ENCODE assay signal across 8 mouse cellular contexts in genomic region chr12:4840010-4840409, GRCm38 (mm10). TPM values are rescaled to one million over a fixed set of nuclear protein-coding genes. Genes with fewer than 3 reads are reported as not detected.
A peak's percentile ranks its signal among the peaks of the same experiment; 100 is the strongest.
DNase-seq lines count a peak whose midpoint lies in the region; ATAC-seq lines count a peak whose summit lies in the region.

No protein-coding gene starts in this region.

- intact Hi-C loops in gastrocnemius, postnatal 14 days (cut with DNase I; ENCODE audit: low total_unique reads) = no loop called here

- H3K9me3 ChIP-seq in heart, embryonic 11.5 days (replicated peaks; ENCODE audit: control insufficient read depth, low read length) = no peaks in the 10 kb centered on the region
- no peaks in the 10 kb centered on the region for H3K9me3 ChIP-seq in hindbrain, embryonic 12.5 days (replicated peaks)

- peaks cover 8% of the 10 kb centered on the region for H3K4me1 ChIP-seq in heart, embryonic 11.5 days (ENCODE audit: control insufficient read depth, insufficient read depth, low read length)
- H3K4me1 ChIP-seq in hindbrain, embryonic 12.5 days = peaks cover 18% of the 10 kb centered on the region

- H3K27ac ChIP-seq in heart, embryonic 11.5 days (ENCODE audit: low read depth, low read length) = no peak overlapping the region
- H3K27ac ChIP-seq in hindbrain, embryonic 12.5 days = no peak overlapping the region

- peak overlapping the region; percentile 80 for H3K4me2 ChIP-seq in heart, embryonic 11.5 days
- peak overlapping the region; percentile 92; the same call in 1 of the 2 replicates for H3K4me2 ChIP-seq in hindbrain, embryonic 12.5 days (replicated peaks)

- no peaks in the 10 kb centered on the region for H3K27me3 ChIP-seq in heart, embryonic 11.5 days (ENCODE audit: control insufficient read depth, insufficient read depth, low read length)
- peaks cover 25% of the 10 kb centered on the region for H3K27me3 ChIP-seq in hindbrain, embryonic 12.5 days

- H3K36me3 ChIP-seq in heart, embryonic 11.5 days (ENCODE audit: control insufficient read depth, insufficient read depth, low read length) = no peaks in the 10 kb centered on the region
- no peaks in the 10 kb centered on the region for H3K36me3 ChIP-seq in hindbrain, embryonic 12.5 days

- DNase-seq in heart, adult 8-10 months (ENCODE audit: low spot score) = no peak
- DNase-seq in B cell, adult 2 months = peak; percentile 34 to 37
- DNase-seq in lung, postnatal 36 days = peak; percentile 33
- no peak for DNase-seq in left cerebral cortex, adult 18-20 months (ENCODE audit: low spot score in 2 of 2)
- no peak for DNase-seq in gastrocnemius, postnatal 14 days
- DNase-seq in thymus, postnatal 0 days (ENCODE audit: low spot score) = no peak

- no peak overlapping the region for H3K9ac ChIP-seq in heart, embryonic 11.5 days (ENCODE audit: low read depth, low read length)
- no peak overlapping the region for H3K9ac ChIP-seq in hindbrain, embryonic 12.5 days

- WGBS in heart, embryonic 11.5 days (ENCODE audit: insufficient replicate concordance) = 52% methylated on average over 6 of the region's 6 CpGs
- WGBS in hindbrain, embryonic 12.5 days = 62% methylated on average over 6 of the region's 6 CpGs

- H3K4me3 ChIP-seq in heart, embryonic 11.5 days (ENCODE audit: low read depth, low read length) = no peak overlapping the region
- H3K4me3 ChIP-seq in hindbrain, embryonic 12.5 days = no peak overlapping the region

- no peak for ATAC-seq in heart, embryonic 11.5 days (replicated peaks; ENCODE audit: insufficient number of reproducible peaks, low FRiP score, low TSS enrichment)
- ATAC-seq in hindbrain, embryonic 12.5 days (ENCODE audit: low FRiP score) = no peak

RNA-seq across cellular contexts. Expression of gene Fkbp1b, which starts 1.4 kb away (rescaled TPM):
- polyA plus RNA-seq in heart, embryonic 11.5 days (2014; fragmentation: Nextera tagmentation; extraction: Ambion mirVana) = 7.9 and 11.5 TPM in 2 replicates
- under 1 TPM; 0.27 to 0.95 (median 0.67) TPM for total RNA-seq in heart, adult 8-10 months (2022)
- polyA plus RNA-seq in hindbrain, embryonic 12.5 days (2016; fragmentation: Nextera tagmentation; extraction: Ambion mirVana) = 13.4 and 18.6 TPM in 2 replicates
- 10 to 100 TPM; 44.3 to 48.2 TPM for total RNA-seq in left cerebral cortex, adult 18-20 months (2021)
- total RNA-seq in gastrocnemius, postnatal 14 days (2021) = 1 to 10 TPM; 1.0 to 1.7 TPM
- polyA plus RNA-seq in thymus, postnatal 0 days (2015; fragmentation: Nextera tagmentation; extraction: Ambion mirVana) = 1.6 and 3.1 TPM in 2 replicates

RNA-seq across cellular contexts. Expression of gene Wdcp, which starts 3.1 kb away (rescaled TPM):
- polyA plus RNA-seq in heart, embryonic 11.5 days (2014; fragmentation: Nextera tagmentation; extraction: Ambion mirVana) = 14.3 and 17.1 TPM in 2 replicates
- total RNA-seq in heart, adult 8-10 months (2022) = 1 to 10 TPM; 7.1 to 9.4 (median 8.0) TPM
- polyA plus RNA-seq in hindbrain, embryonic 12.5 days (2016; fragmentation: Nextera tagmentation; extraction: Ambion mirVana) = 17.1 and 19.8 TPM in 2 replicates
- 10 to 100 TPM; 12.0 to 12.9 TPM for total RNA-seq in left cerebral cortex, adult 18-20 months (2021)
- total RNA-seq in gastrocnemius, postnatal 14 days (2021) = 1 to 10 TPM; 4.6 to 5.0 TPM
- polyA plus RNA-seq in thymus, postnatal 0 days (2015; fragmentation: Nextera tagmentation; extraction: Ambion mirVana) = 22.5 and 23.1 TPM in 2 replicates

RNA-seq across cellular contexts. Expression of gene Sf3b6, which starts 22.7 kb away (rescaled TPM):
- polyA plus RNA-seq in heart, embryonic 11.5 days (2014; fragmentation: Nextera tagmentation; extraction: Ambion mirVana) = 175 and 184 TPM in 2 replicates
- 10 to 100 TPM; 44.3 to 55.8 (median 47.9) TPM for total RNA-seq in heart, adult 8-10 months (2022)
- polyA plus RNA-seq in hindbrain, embryonic 12.5 days (2016; fragmentation: Nextera tagmentation; extraction: Ambion mirVana) = 303 and 327 TPM in 2 replicates
- total RNA-seq in left cerebral cortex, adult 18-20 months (2021) = 10 to 100 TPM; 72.6 to 84.1 TPM
- 10 to 100 TPM; 41.3 to 44.8 TPM for total RNA-seq in gastrocnemius, postnatal 14 days (2021)
- 572 and 588 TPM in 2 replicates for polyA plus RNA-seq in thymus, postnatal 0 days (2015; fragmentation: Nextera tagmentation; extraction: Ambion mirVana)

RNA-seq across cellular contexts. Expression of gene Mfsd2b, which starts 34.1 kb away (rescaled TPM):
- polyA plus RNA-seq in heart, embryonic 11.5 days (2014; fragmentation: Nextera tagmentation; extraction: Ambion mirVana) = 12.7 and 14.8 TPM in 2 replicates
- total RNA-seq in heart, adult 8-10 months (2022) = 1 to 10 TPM in 1 of 4 experiments, under 1 TPM in 3; 0.69 to 1.5 (median 0.77) TPM
- polyA plus RNA-seq in hindbrain, embryonic 12.5 days (2016; fragmentation: Nextera tagmentation; extraction: Ambion mirVana) = 3.4 and 4.0 TPM in 2 replicates
- under 1 TPM; 0.40 to 0.63 TPM for total RNA-seq in left cerebral cortex, adult 18-20 months (2021)
- total RNA-seq in gastrocnemius, postnatal 14 days (2021) = under 1 TPM; 0.38 to 0.45 TPM
- 0.16 and 0.32 TPM in 2 replicates for polyA plus RNA-seq in thymus, postnatal 0 days (2015; fragmentation: Nextera tagmentation; extraction: Ambion mirVana)

Comparison
In these comparisons a context has a peak if more than half of its experiments do, and no peak if none do; other contexts are left out.
1. DNase-seq: peak in B cell, adult 2 months (2 of 2) and lung, postnatal 36 days (single experiment); none in heart, adult 8-10 months (single experiment), left cerebral cortex, adult 18-20 months (0 of 2), gastrocnemius, postnatal 14 days (single experiment) and thymus, postnatal 0 days (single experiment).
2. RNA of gene Fkbp1b, which starts 1.4 kb away (total RNA-seq): 44.3 to 48.2 TPM in left cerebral cortex, adult 18-20 months; 1.0 to 1.7 TPM in gastrocnemius, postnatal 14 days and 0.27 to 0.95 TPM in heart, adult 8-10 months; every median in the first group is over 10 times any median in the second.